In genomic region chr10:118804574-118804973, GRCm38 (mm10) we compare ENCODE assay signal across 8 mouse cellular contexts.
A peak's percentile ranks its signal among the peaks of the same experiment; 100 is the strongest.
DNase-seq lines count a peak whose midpoint lies in the region; ATAC-seq and TF ChIP-seq lines count a peak whose summit lies in the region.

No protein-coding gene starts in this region.

- in situ Hi-C loops in Patski (cut with MboI; ENCODE audit: low pct_unique_long_range_greater_than_20kb) = no loop called here

- no peaks in the 10 kb centered on the region for H3K27me3 ChIP-seq in Patski

- DNase-seq in Patski (ENCODE audit: low read depth, low spot score) = peak; percentile 38
- peak; percentile 12 to 13 for DNase-seq in heart, adult 9 months (ENCODE audit: low spot score in 2 of 2)
- DNase-seq in kidney, postnatal 10 days = peak; percentile 50
- no peak for DNase-seq in retina, embryonic 14.5 days (ENCODE audit: low spot score)
- DNase-seq in T-cell, adult 2 months (ENCODE audit: low spot score) = no peak
- no peak for DNase-seq in embryo, embryonic 10.5 days (ENCODE audit: low spot score)

- CTCF ChIA-PET in Patski (lab: Charles Lee) = interaction anchor here (0.9 to 1.3 kb wide), 3 partner anchors 9 to 64 kb away, joined by 3 to 4 read pairs (median 3); no protein-coding TSS in a partner anchor

- ATAC-seq in Patski = peak; percentile 73
- ATAC-seq in megakaryocyte, adult 5-6 weeks (ENCODE audit: poor library complexity, severe bottlenecking) = peak; percentile 97
- ATAC-seq in CD4-positive, CD25-positive, alpha-beta regulatory T cell, adult 4 months = no peak

- POLR2A ChIA-PET in Patski (lab: Charles Lee) = no interaction called here

- no peak for TF ChIP-seq CTCF in Patski (IDR thresholded peaks at IDR 0.05)

Comparison
In these comparisons a context has a peak if more than half of its experiments do, and no peak if none do; other contexts are left out.
1. DNase-seq: peak in Patski (single experiment), heart, adult 9 months (2 of 2) and kidney, postnatal 10 days (single experiment); none in retina, embryonic 14.5 days (single experiment), T-cell, adult 2 months (single experiment) and embryo, embryonic 10.5 days (single experiment).